Mouse (Mus musculus) testis, adult 2 months (tissue): ENCODE data around the gene Stxbp5.

Source experiments
- CTCF ChIP-seq: fragments of 200-500 bp; IDR thresholded peaks from 2 replicates; pipeline ENCODE4 v1.5.1; 2012; ENCODE audit warnings: low read depth, mild to moderate bottlenecking, inconsistent platforms, low read length, moderate library complexity; ENCODE audit not compliant: control insufficient read depth, insufficient read depth, insufficient replicate concordance
- POLR2A ChIP-seq: fragments of 200-500 bp; IDR thresholded peaks from 2 replicates; pipeline ENCODE4 v1.6.1; 2012; ENCODE audit warnings: low read depth, mild to moderate bottlenecking, inconsistent platforms, low read length, moderate library complexity; ENCODE audit not compliant: control insufficient read depth

DNA sequence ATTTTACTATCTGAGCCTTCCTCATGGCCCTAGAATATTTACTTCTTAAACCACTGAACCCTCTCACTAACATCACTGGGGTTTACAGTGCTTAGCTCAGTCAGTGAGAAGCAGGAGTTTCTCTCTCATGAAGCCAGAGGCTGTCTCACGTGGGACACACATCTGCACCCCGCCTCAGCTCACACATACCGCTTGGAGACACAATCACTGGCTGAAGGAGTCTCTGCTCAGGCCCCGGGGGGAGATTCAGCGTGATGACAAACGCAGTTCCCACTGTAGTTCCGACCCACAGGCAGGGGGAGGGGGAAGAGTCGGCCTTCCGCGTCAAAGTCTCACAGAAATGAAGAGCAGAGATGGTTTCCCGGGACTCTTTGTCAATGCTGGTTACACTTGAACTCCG is 130.6 kb downstream of the Stxbp5 start:
- TF ChIP-seq CTCF (no peak), POLR2A (no peak)
